Mouse (Mus musculus) megakaryocyte, embryonic 14.5 days (primary cell): Measurements from ENCODE around the gene Tbx3.

Experiments
- FLI1 ChIP-seq: IDR thresholded peaks from 2 replicates; pipeline ENCODE4 v1.6.1; 2012; ENCODE audit warnings: low read length, inconsistent platforms, mixed read lengths
- GATA1 ChIP-seq: IDR thresholded peaks from 3 replicates; pipeline ENCODE4 v1.6.1; 2012; ENCODE audit warnings: mixed read lengths, low read length, inconsistent platforms, borderline replicate concordance

- TF ChIP-seq GATA1 (no peak), FLI1 (no peak)
Observed at GRCm38 (mm10) chr5:119684701-119685391, 14.4 kb downstream of the Tbx3 start.
